Mouse (Mus musculus): Measurements from ENCODE around the gene Plagl1. TPM values are rescaled to one million over a fixed set of nuclear protein-coding genes. Genes with fewer than 3 reads are reported as not detected.

Gene Plagl1
- polyA plus RNA-seq, 1 experiment from 2014 or later, result 283 TPM

DNA sequence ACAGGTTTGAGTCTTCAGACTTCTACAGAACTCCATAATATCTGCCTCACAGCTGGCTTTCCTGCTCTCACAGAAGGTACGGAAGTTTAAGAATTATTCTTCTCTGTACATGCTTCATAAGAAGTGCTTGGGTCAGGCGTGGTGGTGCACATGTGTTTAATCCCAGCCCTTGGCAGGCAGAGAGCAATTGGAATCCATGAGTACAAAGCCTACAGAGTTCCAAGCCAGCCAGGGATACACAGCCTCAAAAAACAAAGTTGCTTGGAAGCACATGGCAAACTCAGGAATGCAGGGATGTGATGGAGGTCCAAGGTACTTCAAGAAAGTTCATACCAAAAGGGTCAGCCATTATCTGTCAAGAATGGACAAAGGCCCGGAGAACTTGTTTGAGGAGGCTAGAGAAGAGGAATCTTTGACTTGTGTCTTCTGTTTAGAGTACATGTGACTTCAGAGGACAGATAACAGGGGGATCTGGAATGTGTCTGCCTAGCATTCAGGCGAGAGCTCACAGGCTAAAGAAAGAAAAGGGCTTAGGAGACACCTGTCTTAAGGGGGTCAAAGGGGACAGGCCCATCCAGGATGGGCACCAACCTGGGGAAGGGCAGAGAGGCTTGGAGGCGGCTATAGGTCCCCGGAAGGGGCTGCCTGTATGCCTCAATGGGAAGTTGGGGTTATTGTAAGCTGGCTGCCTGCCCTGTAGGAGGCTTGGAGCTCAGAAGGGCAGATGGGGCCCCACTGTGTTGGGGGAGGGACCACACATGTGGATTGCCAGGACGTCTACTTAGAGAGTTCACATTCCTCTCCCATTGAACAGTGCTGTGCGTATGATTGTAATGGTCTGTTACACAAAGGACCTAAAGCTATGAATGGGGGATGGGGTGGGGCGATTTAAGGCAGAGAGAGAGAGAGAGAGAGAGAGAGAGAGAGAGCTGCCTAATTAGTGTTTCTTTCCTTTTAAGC, 56.7 kb downstream of the Plagl1 start:
- ATAC-seq (ENCODE audit: insufficient read depth, low FRiP score), result peak; percentile 35; the same call in 1 of the 2 replicates
- H3K36me3 ChIP-seq (ENCODE audit: control insufficient read depth, insufficient read depth, low read length), result no peaks in the 10 kb centered on the region
- H3K9me3 ChIP-seq (replicated peaks; ENCODE audit: control insufficient read depth, low read length), result no peaks in the 10 kb centered on the region
- no peak overlapping the region for H3K9ac ChIP-seq (ENCODE audit: low read length)
- H3K4me3 ChIP-seq (replicated peaks; ENCODE audit: low read length), result no peak overlapping the region
- no peak overlapping the region for H3K27ac ChIP-seq (ENCODE audit: low read length)
- H3K4me2 ChIP-seq (ENCODE audit: low read depth, low read length), result no peak overlapping the region
- WGBS, result 38% methylated on average over 9 of the region's 9 CpGs
- peaks cover 35% of the 10 kb centered on the region for H3K4me1 ChIP-seq (ENCODE audit: control insufficient read depth, insufficient read depth, low read length)
- no peaks in the 10 kb centered on the region for H3K27me3 ChIP-seq (ENCODE audit: control insufficient read depth, insufficient read depth, low read length)

GRCm38 (mm10) chr10:13118024-13118769, 57.9 kb downstream of the Plagl1 start:
- H3K9me3 ChIP-seq (replicated peaks; ENCODE audit: control insufficient read depth, low read length), result no peaks in the 10 kb centered on the region
- H3K27ac ChIP-seq (ENCODE audit: low read length), result peak overlapping the region; percentile 50; the same call in 1 of the 2 replicates
- 71% methylated on average over 7 of the region's 7 CpGs for WGBS
- no peaks in the 10 kb centered on the region for H3K36me3 ChIP-seq (ENCODE audit: control insufficient read depth, insufficient read depth, low read length)
- peaks cover 24% of the 10 kb centered on the region for H3K4me1 ChIP-seq (ENCODE audit: control insufficient read depth, insufficient read depth, low read length)
- H3K4me3 ChIP-seq (replicated peaks; ENCODE audit: low read length), result no peak overlapping the region
- H3K4me2 ChIP-seq (ENCODE audit: low read depth, low read length), result no peak overlapping the region
- no peak; the same call in 1 of the 2 replicates for ATAC-seq (ENCODE audit: insufficient read depth, low FRiP score)
- H3K9ac ChIP-seq (ENCODE audit: low read length), result no peak overlapping the region
- no peaks in the 10 kb centered on the region for H3K27me3 ChIP-seq (ENCODE audit: control insufficient read depth, insufficient read depth, low read length)

DNA sequence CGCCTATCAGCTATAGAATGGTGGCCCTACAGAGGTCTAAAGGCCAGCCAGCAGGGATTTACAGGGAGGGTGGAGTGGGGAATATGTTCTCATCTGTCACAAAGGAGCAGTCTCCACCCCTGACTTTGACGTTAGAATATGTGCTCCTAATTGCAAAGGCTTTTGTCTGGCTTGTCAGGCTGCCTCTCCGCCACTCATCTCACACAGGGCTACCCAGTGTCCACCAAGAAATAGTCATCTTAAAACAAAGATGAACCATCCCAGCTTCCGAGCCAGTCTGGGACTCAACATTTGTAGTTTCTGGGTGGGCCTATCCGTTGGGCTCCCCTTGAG, 58.4 kb downstream of the Plagl1 start:
- H3K9ac ChIP-seq (ENCODE audit: low read length), result no peak overlapping the region
- no peaks in the 10 kb centered on the region for H3K36me3 ChIP-seq (ENCODE audit: control insufficient read depth, insufficient read depth, low read length)
- no peak; the same call in 1 of the 2 replicates for ATAC-seq (ENCODE audit: insufficient read depth, low FRiP score)
- no peak overlapping the region for H3K4me3 ChIP-seq (replicated peaks; ENCODE audit: low read length)
- 59% methylated on average over 5 of the region's 5 CpGs for WGBS
- no peak overlapping the region for H3K4me2 ChIP-seq (ENCODE audit: low read depth, low read length)
- peak overlapping the region; percentile 50 for H3K27ac ChIP-seq (ENCODE audit: low read length)
- H3K4me1 ChIP-seq (ENCODE audit: control insufficient read depth, insufficient read depth, low read length), result peaks cover 22% of the 10 kb centered on the region
- H3K9me3 ChIP-seq (replicated peaks; ENCODE audit: control insufficient read depth, low read length), result no peaks in the 10 kb centered on the region
- H3K27me3 ChIP-seq (ENCODE audit: control insufficient read depth, insufficient read depth, low read length), result no peaks in the 10 kb centered on the region

DNA sequence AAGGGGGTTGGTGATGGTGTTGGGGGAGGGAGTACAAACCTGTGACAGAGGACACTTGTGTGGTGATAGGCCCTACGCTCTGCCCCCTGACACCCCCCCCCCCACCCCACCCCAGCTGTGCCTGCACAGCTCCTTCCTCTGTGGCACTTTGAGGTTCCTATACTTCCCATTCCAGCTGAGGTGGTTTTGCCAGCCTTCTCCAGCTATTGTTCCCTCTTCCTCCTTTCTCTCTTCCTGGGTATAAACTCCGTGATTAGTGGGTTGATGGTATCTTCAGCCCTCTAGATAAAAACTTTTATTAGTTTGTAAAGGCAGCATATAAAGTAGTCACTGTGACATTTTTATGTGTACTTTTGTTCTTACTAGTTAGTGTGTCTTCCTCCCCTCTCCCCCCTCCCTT, 59.0 kb downstream of the Plagl1 start:
- no peak overlapping the region for H3K4me3 ChIP-seq (replicated peaks; ENCODE audit: low read length)
- H3K9me3 ChIP-seq (replicated peaks; ENCODE audit: control insufficient read depth, low read length), result no peaks in the 10 kb centered on the region
- peak overlapping the region; percentile 50 for H3K27ac ChIP-seq (ENCODE audit: low read length)
- no peak overlapping the region for H3K4me2 ChIP-seq (ENCODE audit: low read depth, low read length)
- no peak overlapping the region for H3K9ac ChIP-seq (ENCODE audit: low read length)
- 57% methylated on average over 2 of the region's 2 CpGs for WGBS
- H3K36me3 ChIP-seq (ENCODE audit: control insufficient read depth, insufficient read depth, low read length), result no peaks in the 10 kb centered on the region
- ATAC-seq (ENCODE audit: insufficient read depth, low FRiP score), result no peak
- H3K27me3 ChIP-seq (ENCODE audit: control insufficient read depth, insufficient read depth, low read length), result no peaks in the 10 kb centered on the region
- peaks cover 22% of the 10 kb centered on the region for H3K4me1 ChIP-seq (ENCODE audit: control insufficient read depth, insufficient read depth, low read length)

- Histone ChIP-seq H3K9me3 (replicated peaks; ENCODE audit: control insufficient read depth, low read length) (no peaks in the 10 kb centered on the region), H3K4me2 (ENCODE audit: low read depth, low read length) (no peak overlapping the region), H3K9ac (ENCODE audit: low read length) (no peak overlapping the region), H3K27ac (ENCODE audit: low read length) (no peak overlapping the region), H3K27me3 (ENCODE audit: control insufficient read depth, insufficient read depth, low read length) (no peaks in the 10 kb centered on the region), H3K4me3 (replicated peaks; ENCODE audit: low read length) (no peak overlapping the region), H3K36me3 (ENCODE audit: control insufficient read depth, insufficient read depth, low read length) (no peaks in the 10 kb centered on the region), H3K4me1 (ENCODE audit: control insufficient read depth, insufficient read depth, low read length) (no peaks in the 10 kb centered on the region)
- no peak for ATAC-seq (ENCODE audit: insufficient read depth, low FRiP score)
- WGBS, result 57% methylated on average over 3 of the region's 3 CpGs
These were observed 65.5 kb downstream of the Plagl1 start for GRCm38 (mm10) chr10:13125811-13126210.

- Histone ChIP-seq H3K36me3 (ENCODE audit: control insufficient read depth, insufficient read depth, low read length) (no peaks in the 10 kb centered on the region), H3K9me3 (replicated peaks; ENCODE audit: control insufficient read depth, low read length) (no peaks in the 10 kb centered on the region), H3K4me3 (replicated peaks; ENCODE audit: low read length) (no peak overlapping the region), H3K27ac (ENCODE audit: low read length) (no peak overlapping the region), H3K4me1 (ENCODE audit: control insufficient read depth, insufficient read depth, low read length) (no peaks in the 10 kb centered on the region), H3K4me2 (ENCODE audit: low read depth, low read length) (no peak overlapping the region), H3K9ac (ENCODE audit: low read length) (no peak overlapping the region), H3K27me3 (ENCODE audit: control insufficient read depth, insufficient read depth, low read length) (no peaks in the 10 kb centered on the region)
- WGBS, result 81% methylated on average over 13 of the region's 13 CpGs
- ATAC-seq (ENCODE audit: insufficient read depth, low FRiP score), result no peak
These were observed 67.0 kb downstream of the Plagl1 start for GRCm38 (mm10) chr10:13127335-13127734.

DNA sequence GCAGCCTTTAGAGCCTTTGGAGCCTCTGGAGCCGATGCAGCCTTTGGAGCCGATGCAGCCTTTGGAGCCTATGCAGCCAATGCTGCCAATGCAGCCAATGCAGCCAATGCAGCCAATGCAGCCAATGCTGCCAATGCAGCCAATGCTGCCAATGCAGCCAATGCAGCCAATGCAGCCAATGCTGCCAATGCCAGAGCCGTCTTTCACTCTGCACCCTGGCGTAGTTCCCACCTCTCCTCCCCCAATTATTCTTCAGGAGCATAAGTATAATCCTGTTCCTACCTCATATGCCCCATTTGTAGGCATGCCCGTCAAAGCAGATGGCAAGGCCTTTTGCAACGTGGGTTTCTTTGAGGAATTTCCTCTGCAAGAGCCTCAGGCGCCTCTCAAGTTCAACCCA, 67.6 kb downstream of the Plagl1 start:
- no peaks in the 10 kb centered on the region for H3K36me3 ChIP-seq (ENCODE audit: control insufficient read depth, insufficient read depth, low read length)
- no peaks in the 10 kb centered on the region for H3K9me3 ChIP-seq (replicated peaks; ENCODE audit: control insufficient read depth, low read length)
- no peaks in the 10 kb centered on the region for H3K4me1 ChIP-seq (ENCODE audit: control insufficient read depth, insufficient read depth, low read length)
- 85% methylated on average over 7 of the region's 7 CpGs for WGBS
- H3K4me2 ChIP-seq (ENCODE audit: low read depth, low read length), result no peak overlapping the region
- no peak overlapping the region for H3K4me3 ChIP-seq (replicated peaks; ENCODE audit: low read length)
- no peaks in the 10 kb centered on the region for H3K27me3 ChIP-seq (ENCODE audit: control insufficient read depth, insufficient read depth, low read length)
- no peak for ATAC-seq (ENCODE audit: insufficient read depth, low FRiP score)
- no peak overlapping the region for H3K27ac ChIP-seq (ENCODE audit: low read length)
- no peak overlapping the region for H3K9ac ChIP-seq (ENCODE audit: low read length)

GRCm38 (mm10) chr10:13133850-13134249, 73.5 kb downstream of the Plagl1 start:
- Histone ChIP-seq H3K4me3 (replicated peaks; ENCODE audit: low read length) (no peak overlapping the region), H3K9me3 (replicated peaks; ENCODE audit: control insufficient read depth, low read length) (no peaks in the 10 kb centered on the region), H3K36me3 (ENCODE audit: control insufficient read depth, insufficient read depth, low read length) (no peaks in the 10 kb centered on the region), H3K4me2 (ENCODE audit: low read depth, low read length) (no peak overlapping the region), H3K9ac (ENCODE audit: low read length) (no peak overlapping the region), H3K27me3 (ENCODE audit: control insufficient read depth, insufficient read depth, low read length) (no peaks in the 10 kb centered on the region), H3K27ac (ENCODE audit: low read length) (no peak overlapping the region), H3K4me1 (ENCODE audit: control insufficient read depth, insufficient read depth, low read length) (no peaks in the 10 kb centered on the region)
- 87% methylated on average over 4 of the region's 4 CpGs for WGBS
- ATAC-seq (ENCODE audit: insufficient read depth, low FRiP score), result no peak

DNA sequence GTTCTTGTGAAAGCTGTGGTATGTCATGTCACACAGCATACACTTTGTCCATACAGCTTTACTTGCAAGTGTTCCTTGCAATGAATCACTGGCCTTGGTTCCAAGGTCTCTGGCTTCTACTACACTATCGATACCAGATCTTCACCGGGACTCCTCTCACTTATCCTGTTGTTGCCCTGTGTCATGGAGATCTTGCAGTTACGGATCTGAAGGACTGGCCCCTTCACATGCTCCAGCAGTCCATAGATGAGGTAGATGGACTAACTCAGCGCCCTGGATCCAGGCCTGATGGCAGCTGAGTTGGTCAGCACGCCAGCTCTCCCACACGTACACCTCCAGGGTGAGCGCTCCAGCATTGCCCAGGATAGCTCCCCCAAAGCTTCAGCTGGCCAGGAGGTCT, 75.0 kb downstream of the Plagl1 start:
- no peak overlapping the region for H3K4me3 ChIP-seq (replicated peaks; ENCODE audit: low read length)
- no peaks in the 10 kb centered on the region for H3K36me3 ChIP-seq (ENCODE audit: control insufficient read depth, insufficient read depth, low read length)
- H3K9me3 ChIP-seq (replicated peaks; ENCODE audit: control insufficient read depth, low read length), result no peaks in the 10 kb centered on the region
- 92% methylated on average over 7 of the region's 7 CpGs for whole genome bisulfite sequencing
- no peak overlapping the region for H3K27ac ChIP-seq (ENCODE audit: low read length)
- H3K4me2 ChIP-seq (ENCODE audit: low read depth, low read length), result no peak overlapping the region
- H3K4me1 ChIP-seq (ENCODE audit: control insufficient read depth, insufficient read depth, low read length), result no peaks in the 10 kb centered on the region
- no peak overlapping the region for H3K9ac ChIP-seq (ENCODE audit: low read length)
- ATAC-seq (ENCODE audit: insufficient read depth, low FRiP score), result no peak
- no peaks in the 10 kb centered on the region for H3K27me3 ChIP-seq (ENCODE audit: control insufficient read depth, insufficient read depth, low read length)

Data from stomach, embryonic 16.5 days (tissue).